Mouse (Mus musculus) thymus, adult 2 months (tissue): Measurements from ENCODE around the gene Cops3. TPM values are rescaled to one million over a fixed set of nuclear protein-coding genes. Genes with fewer than 3 reads are reported as not detected.

ENCODE experiments used
- DNase-seq: peaks from one replicate; pipeline ENCODE4 v3.0.0; 2021
- H3K27ac ChIP-seq: fragments of 200-500 bp; 2 replicates; pipeline ENCODE4 v1.5.1; 2012; ENCODE audit warnings: low read length, control low read depth; ENCODE audit not compliant: control insufficient read depth, insufficient read depth
- H3K27me3 ChIP-seq: fragments of 200-500 bp; 2 replicates; pipeline ENCODE4 v1.6.1; 2012; ENCODE audit warnings: mild to moderate bottlenecking, low read length, moderate library complexity, mixed read lengths; ENCODE audit not compliant: control insufficient read depth, insufficient read depth
- H3K36me3 ChIP-seq: fragments of 200-500 bp; 2 replicates; pipeline ENCODE4 v1.6.1; 2012; ENCODE audit warnings: mild to moderate bottlenecking, low read length, moderate library complexity; ENCODE audit not compliant: control insufficient read depth, insufficient read depth
- H3K4me1 ChIP-seq: fragments of 200-500 bp; replicated peaks from 2 replicates; pipeline ENCODE4 v1.6.1; 2012; ENCODE audit warnings: low read length; ENCODE audit not compliant: control insufficient read depth, insufficient read depth
- H3K4me3 ChIP-seq: fragments of 200-500 bp; 2 replicates; pipeline ENCODE4 v1.5.1; 2012; ENCODE audit warnings: mild to moderate bottlenecking, low read length, control low read depth, moderate library complexity; ENCODE audit not compliant: control insufficient read depth, insufficient read depth
- CTCF ChIP-seq: fragments of 200-500 bp; IDR thresholded peaks from 2 replicates; pipeline ENCODE4 v1.5.1; 2012; ENCODE audit warnings: mild to moderate bottlenecking, control low read depth, low read length, moderate library complexity, borderline replicate concordance; ENCODE audit not compliant: control insufficient read depth, poor library complexity, insufficient read depth; ENCODE audit errors: extremely low read depth
- POLR2A ChIP-seq: fragments of 200-500 bp; IDR thresholded peaks from 2 replicates; pipeline ENCODE4 v1.6.1; 2012; ENCODE audit warnings: mild to moderate bottlenecking, low read length, control low read depth, moderate library complexity; ENCODE audit not compliant: control insufficient read depth, poor library complexity, insufficient read depth; ENCODE audit errors: extremely low read depth
- WGBS: fragments of 180-500 bp; shearing (Covaris S2); methylation state at CpG from one replicate; pipeline ENCODE4 v1.1.7; 2018; 5-methylcytosine and 5-hydroxymethylcytosine counted together
- polyA plus RNA-seq: library from polyadenylated mRNA; depleted of rRNA; stranded (reverse); fragments of >200 nt; gene quantifications from 2 replicates; pipeline ENCODE4 v1.2.3, GENCODE M21; 2012

The Cops3 gene
- polyA plus RNA-seq, 1 experiment: 31.0 TPM

GRCm38 (mm10) chr11:59864316-59864715 lies 24.7 kb upstream of the Cops3 start:
- TF ChIP-seq POLR2A (no peak), CTCF (no peak)
- WGBS: 92% methylated on average over 6 of the region's 6 CpGs
- Histone ChIP-seq H3K36me3 (no peaks in the 10 kb centered on the region), H3K27me3 (no peaks in the 10 kb centered on the region), H3K27ac (no peak overlapping the region), H3K4me3 (no peak overlapping the region), H3K4me1 (no peaks in the 10 kb centered on the region)
- no peak for DNase-seq

DNA sequence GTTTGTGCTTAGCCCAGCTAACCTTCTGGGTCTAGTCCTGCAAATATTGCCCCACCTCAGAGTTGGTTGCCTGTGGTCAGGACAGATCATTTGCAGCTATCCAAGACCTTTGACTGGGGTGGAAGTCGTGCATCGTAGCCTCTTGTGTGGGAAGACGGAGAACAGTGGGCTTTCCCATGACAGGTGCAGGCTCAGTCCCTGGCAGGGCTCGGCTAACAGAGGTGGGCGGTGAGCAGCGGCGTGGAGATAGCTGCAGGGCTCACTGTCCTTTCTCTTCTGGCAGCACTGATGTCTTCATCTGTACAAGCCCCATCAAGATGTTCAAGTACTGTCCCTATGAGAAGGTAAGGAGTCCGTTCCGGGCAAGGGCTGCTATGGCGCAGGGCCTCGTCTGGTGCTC lies 20.8 kb upstream of the Cops3 start:
- Histone ChIP-seq H3K4me1 (no peaks in the 10 kb centered on the region), H3K4me3 (no peak overlapping the region), H3K27ac (no peak overlapping the region), H3K27me3 (no peaks in the 10 kb centered on the region), H3K36me3 (no peaks in the 10 kb centered on the region)
- 96% methylated on average over 11 of the region's 11 CpGs for WGBS
- TF ChIP-seq CTCF: no peak
- TF ChIP-seq POLR2A: no peak
- no peak for DNase-seq

- no peak for DNase-seq
- no peak overlapping the region for H3K27ac ChIP-seq
- H3K4me3 ChIP-seq: no peak overlapping the region
- H3K27me3 ChIP-seq: no peaks in the 10 kb centered on the region
- WGBS: 80% methylated on average over 3 of the region's 3 CpGs
- no peaks in the 10 kb centered on the region for H3K36me3 ChIP-seq
- TF ChIP-seq CTCF: no peak
- peaks cover 4% of the 10 kb centered on the region for H3K4me1 ChIP-seq
These were observed 13.2 kb upstream of the Cops3 start for GRCm38 (mm10) chr11:59852865-59853264.

DNA sequence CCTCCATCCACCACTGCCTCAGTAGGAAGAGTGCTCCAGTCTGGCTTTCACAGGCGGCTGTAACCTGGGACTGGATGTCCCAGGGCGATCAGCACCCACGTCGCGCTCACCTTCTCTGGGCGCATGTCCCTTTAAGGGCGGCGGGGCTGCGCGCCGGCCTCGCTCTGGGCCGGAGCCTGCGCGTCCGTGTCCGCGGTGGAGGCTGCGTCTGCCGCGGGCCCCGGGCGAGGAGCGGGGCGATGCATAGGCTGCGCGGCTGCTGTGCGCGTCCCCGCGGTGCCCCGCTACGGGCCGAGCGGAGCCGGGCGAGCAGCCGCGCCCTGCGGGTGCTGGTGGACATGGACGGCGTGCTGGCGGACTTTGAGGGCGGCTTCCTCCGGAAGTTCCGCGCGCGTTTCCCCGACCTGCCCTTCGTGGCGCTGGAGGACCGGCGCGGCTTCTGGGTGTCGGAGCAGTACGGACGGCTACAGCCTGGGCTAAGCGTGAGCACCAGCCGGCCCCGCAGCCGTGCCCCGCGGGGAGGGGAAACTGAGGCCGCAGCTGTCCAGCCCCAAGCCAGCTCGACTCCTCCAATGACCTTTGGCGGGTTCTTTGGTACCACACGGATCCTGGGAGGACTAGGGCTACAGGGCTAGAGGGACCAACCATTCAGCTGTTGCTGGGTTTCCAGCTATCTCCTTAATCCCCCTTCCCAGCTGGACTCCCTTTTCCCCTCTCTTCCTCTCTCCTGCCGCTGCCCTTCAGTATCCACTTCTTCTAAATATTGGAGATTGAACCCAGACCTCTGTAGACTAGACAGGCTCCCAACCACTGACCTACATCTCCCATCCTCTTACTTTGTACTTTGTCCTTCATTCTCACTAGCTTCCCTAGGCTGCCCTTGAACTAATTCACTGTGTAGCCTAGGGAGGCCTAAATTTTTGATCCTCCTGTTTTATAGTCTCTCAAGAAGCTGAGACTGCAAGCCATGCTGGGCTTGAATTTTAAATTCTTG lies 8.6 kb upstream of the Cops3 start:
- Histone ChIP-seq H3K4me1 (peaks cover 4% of the 10 kb centered on the region), H3K27me3 (no peaks in the 10 kb centered on the region), H3K4me3 (peak overlapping the region; percentile 96), H3K27ac (no peak overlapping the region), H3K36me3 (no peaks in the 10 kb centered on the region)
- peak; percentile 25; the same call in 1 of the 2 replicates for TF ChIP-seq POLR2A
- peak; percentile 42; the same call in 1 of the 2 replicates for TF ChIP-seq CTCF
- peak; percentile 66 for DNase-seq
- WGBS: under 1% methylated on average over 67 of the region's 69 CpGs

DNA sequence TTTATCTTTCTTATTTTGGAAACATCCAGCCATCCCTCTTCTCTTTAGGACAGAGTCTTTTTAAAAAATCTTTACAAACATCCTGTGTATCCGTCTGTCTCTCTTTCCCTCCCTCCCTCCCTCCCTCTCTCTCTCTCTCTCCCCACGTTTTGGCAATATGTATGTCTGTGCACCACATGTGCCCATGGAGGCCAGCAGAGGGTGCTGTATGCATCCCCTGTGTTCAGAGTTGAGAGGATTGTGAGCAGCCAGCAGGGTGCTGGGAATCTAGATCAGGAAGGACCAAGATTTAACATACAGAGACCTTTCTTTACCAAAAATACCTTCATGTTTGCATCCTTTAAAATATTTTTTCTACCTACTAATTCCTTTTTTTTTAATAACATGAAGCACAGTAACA lies 7.5 kb upstream of the Cops3 start:
- DNase-seq: peak; percentile 69
- peak; percentile 57; the same call in 1 of the 2 replicates for TF ChIP-seq CTCF
- no peak for TF ChIP-seq POLR2A
- Histone ChIP-seq H3K27me3 (no peaks in the 10 kb centered on the region), H3K4me3 (no peak overlapping the region), H3K36me3 (no peaks in the 10 kb centered on the region), H3K4me1 (peaks cover 4% of the 10 kb centered on the region), H3K27ac (no peak overlapping the region)
- WGBS: 11% methylated on average over 2 of the region's 2 CpGs

GRCm38 (mm10) chr11:59846311-59846710 lies 6.7 kb upstream of the Cops3 start:
- 98% methylated on average over 11 of the region's 11 CpGs for WGBS
- Histone ChIP-seq H3K36me3 (no peaks in the 10 kb centered on the region), H3K4me3 (no peak overlapping the region), H3K27me3 (no peaks in the 10 kb centered on the region), H3K27ac (no peak overlapping the region), H3K4me1 (peaks cover 4% of the 10 kb centered on the region)
- no peak for DNase-seq
- no peak for TF ChIP-seq CTCF
- no peak for TF ChIP-seq POLR2A
